Mouse (Mus musculus) thymus, adult 2 months (tissue): ENCODE measurements around the gene Opa3.

Experiments
- CTCF ChIP-seq: fragments of 200-500 bp; IDR thresholded peaks from 2 replicates; pipeline ENCODE4 v1.5.1; 2012; ENCODE audit warnings: mild to moderate bottlenecking, control low read depth, low read length, moderate library complexity, borderline replicate concordance; ENCODE audit not compliant: control insufficient read depth, poor library complexity, insufficient read depth; ENCODE audit errors: extremely low read depth
- POLR2A ChIP-seq: fragments of 200-500 bp; IDR thresholded peaks from 2 replicates; pipeline ENCODE4 v1.6.1; 2012; ENCODE audit warnings: mild to moderate bottlenecking, low read length, control low read depth, moderate library complexity; ENCODE audit not compliant: control insufficient read depth, poor library complexity, insufficient read depth; ENCODE audit errors: extremely low read depth

- TF ChIP-seq POLR2A, result no peak
- no peak for TF ChIP-seq CTCF
Measured at GRCm38 (mm10) chr7:19236411-19236810, 8.3 kb downstream of the Opa3 start.
